Mouse (Mus musculus) heart, adult 2 months (tissue): ENCODE results near the gene Gins1. TPM values are rescaled to one million over a fixed set of nuclear protein-coding genes. Genes with fewer than 3 reads are reported as not detected.
"Not testable (repeated sequence)": the region's sequence is repeated elsewhere in the genome, so short reads cannot be mapped to it uniquely, and the experiment has no call there.

Experiments
- DNase-seq, 2 experiments: peaks; one replicate each; pipeline ENCODE4 v3.0.0; 2021
- H3K27ac ChIP-seq: fragments of 200-600 bp; 2 replicates; pipeline ENCODE4 v1.8.1; 2022
- H3K27me3 ChIP-seq: fragments of 200-500 bp; 2 replicates; pipeline ENCODE4 v1.6.1; 2012; ENCODE audit warnings: mild to moderate bottlenecking, low read length, inconsistent platforms, mixed read lengths; ENCODE audit not compliant: control insufficient read depth, insufficient read depth
- H3K36me3 ChIP-seq: fragments of 200-500 bp; 2 replicates; pipeline ENCODE4 v1.6.1; 2012; ENCODE audit warnings: low read length, inconsistent platforms; ENCODE audit not compliant: control insufficient read depth, insufficient read depth
- H3K4me1 ChIP-seq: fragments of 200-500 bp; 2 replicates; pipeline ENCODE4 v1.6.1; 2011; ENCODE audit warnings: low read length; ENCODE audit not compliant: control insufficient read depth, insufficient read depth
- H3K4me3 ChIP-seq: fragments of 200-600 bp; 2 replicates; pipeline ENCODE4 v1.8.1; 2022
- H3K79me2 ChIP-seq: fragments of 200-500 bp; replicated peaks from 2 replicates; pipeline ENCODE4 v1.6.1; 2012; ENCODE audit warnings: mild to moderate bottlenecking, inconsistent platforms, low read length, moderate library complexity, mixed read lengths; ENCODE audit not compliant: control insufficient read depth, insufficient read depth
- H3K9ac ChIP-seq: fragments of 200-500 bp; 2 replicates; pipeline ENCODE4 v1.6.1; 2012; ENCODE audit warnings: low read depth, mild to moderate bottlenecking, control low read depth, inconsistent platforms, low read length, mixed read lengths
- CTCF ChIP-seq: fragments of 200-600 bp; IDR thresholded peaks from 2 replicates; pipeline ENCODE4 v1.8.1; 2022; ENCODE audit warnings: antibody characterized with exemption, mild to moderate bottlenecking, moderate library complexity
- EP300 ChIP-seq: fragments of 200-500 bp; IDR thresholded peaks from 2 replicates; pipeline ENCODE4 v1.6.1; 2011; ENCODE audit warnings: low read depth, low read length, control low read depth; ENCODE audit not compliant: insufficient read depth
- POLR2A ChIP-seq: fragments of 200-500 bp; IDR thresholded peaks from 2 replicates; pipeline ENCODE4 v1.6.1; 2011; ENCODE audit warnings: mild to moderate bottlenecking, low read depth, low read length, control low read depth; ENCODE audit not compliant: insufficient read depth
- WGBS: fragments of 180-500 bp; shearing (Covaris S2); methylation state at CpG from one replicate; pipeline ENCODE4 v1.1.7; 2018; 5-methylcytosine and 5-hydroxymethylcytosine counted together
- intact Hi-C: fragments of 180-260 bp; cut with DNase I; formaldehyde crosslinking; loops from one replicate; pipeline ENCODE4 v1.15.1; 2025
- polyA plus RNA-seq: library from polyadenylated mRNA; depleted of rRNA; stranded (reverse); fragments of >200 nt; gene quantifications from 2 replicates; pipeline ENCODE4 v1.2.3, GENCODE M21; 2012
- total RNA-seq, 2 experiments: library from RNA; stranded (reverse); gene quantifications; 2 replicates each; pipeline ENCODE4 v1.2.3; 2021

The Gins1 gene
- total and polyA plus RNA-seq, 3 experiments, result 1.8 to 5.5 (median 3.3) TPM

GRCm38 (mm10) chr2:150929156-150929555 is 24.0 kb downstream of the Gins1 start:
- DNase-seq, result no peak
- H3K27me3 ChIP-seq, result no peaks in the 10 kb centered on the region
- intact Hi-C loops, result no loop called here
- no peaks in the 10 kb centered on the region for H3K4me1 ChIP-seq
- no peak overlapping the region for H3K4me3 ChIP-seq
- TF ChIP-seq POLR2A, result no peak
- TF ChIP-seq EP300, result no peak
- no peak for TF ChIP-seq CTCF
- H3K79me2 ChIP-seq, result no peaks in the 10 kb centered on the region
- H3K9ac ChIP-seq, result no peak overlapping the region
- 86% methylated on average over 6 of the region's 6 CpGs for WGBS
- H3K27ac ChIP-seq, result no peak overlapping the region
- H3K36me3 ChIP-seq, result no peaks in the 10 kb centered on the region

DNA sequence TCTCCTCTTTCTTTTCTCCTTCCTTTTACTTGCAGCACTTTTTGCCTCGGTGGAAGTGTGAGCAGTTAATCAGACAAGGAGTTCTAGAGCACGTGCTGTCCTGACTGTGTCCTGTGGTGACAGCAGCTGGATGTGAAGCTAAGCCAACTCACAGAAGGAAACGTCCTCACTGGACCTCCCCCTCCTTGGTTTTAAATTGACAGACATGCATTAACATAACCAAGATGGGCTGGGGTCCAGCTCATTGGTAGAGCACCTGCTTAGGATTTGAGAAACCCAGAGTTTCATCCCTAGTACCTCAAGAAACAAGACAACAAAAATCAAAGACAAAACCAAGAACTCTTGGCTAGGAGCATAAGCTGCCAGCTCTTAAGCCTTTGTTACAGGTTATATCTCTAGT is 25.6 kb downstream of the Gins1 start:
- Histone ChIP-seq H3K4me3 (no peak overlapping the region), H3K79me2 (no peaks in the 10 kb centered on the region), H3K9ac (no peak overlapping the region), H3K4me1 (no peaks in the 10 kb centered on the region), H3K27me3 (no peaks in the 10 kb centered on the region), H3K27ac (no peak overlapping the region), H3K36me3 (no peaks in the 10 kb centered on the region)
- intact Hi-C loops, result no loop called here
- no peak for DNase-seq
- no peak for TF ChIP-seq EP300
- no peak for TF ChIP-seq POLR2A
- TF ChIP-seq CTCF, result no peak
- 31% methylated on average over 3 of the region's 3 CpGs for WGBS

- no peak overlapping the region for H3K9ac ChIP-seq
- no peaks in the 10 kb centered on the region for H3K4me1 ChIP-seq
- H3K79me2 ChIP-seq, result no peaks in the 10 kb centered on the region
- TF ChIP-seq POLR2A, result no peak
- TF ChIP-seq CTCF, result no peak
- TF ChIP-seq EP300, result no peak
- intact Hi-C loops, result no loop called here
- H3K27ac ChIP-seq, result no peak overlapping the region
- H3K27me3 ChIP-seq, result no peaks in the 10 kb centered on the region
- no peak for DNase-seq
- 84% methylated on average over 19 of the region's 19 CpGs for whole genome bisulfite sequencing
- H3K4me3 ChIP-seq, result no peak overlapping the region
- H3K36me3 ChIP-seq, result no peaks in the 10 kb centered on the region
These were observed 28.3 kb downstream of the Gins1 start for GRCm38 (mm10) chr2:150933482-150933881.

DNA sequence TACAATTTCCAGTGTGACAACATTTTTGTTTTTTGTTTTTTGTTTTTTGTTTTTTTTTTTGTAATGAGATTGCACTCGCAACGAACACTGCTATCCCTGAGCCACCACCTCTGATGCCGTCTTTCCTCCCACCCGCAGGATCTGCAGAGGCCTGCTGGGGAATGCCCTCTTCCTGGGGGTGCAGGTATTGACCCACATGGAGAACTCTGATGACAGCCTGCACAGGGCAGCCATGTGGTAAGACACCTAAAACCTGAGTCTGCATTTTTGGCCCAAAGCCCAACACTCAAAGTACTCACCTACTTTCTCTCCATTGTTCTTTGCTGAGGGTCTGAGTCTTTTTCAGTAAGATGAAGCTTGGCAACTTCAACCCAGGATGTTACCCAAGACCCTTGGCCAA is 29.5 kb downstream of the Gins1 start:
- intact Hi-C loops, result no loop called here
- Histone ChIP-seq H3K27me3 (no peaks in the 10 kb centered on the region), H3K9ac (no peak overlapping the region), H3K36me3 (no peaks in the 10 kb centered on the region), H3K4me3 (no peak overlapping the region), H3K4me1 (no peaks in the 10 kb centered on the region), H3K27ac (no peak overlapping the region), H3K79me2 (no peaks in the 10 kb centered on the region)
- DNase-seq, result no peak
- TF ChIP-seq CTCF (no peak), POLR2A (no peak), EP300 (no peak)
- WGBS, result 91% methylated on average over 4 of the region's 4 CpGs

GRCm38 (mm10) chr2:150944017-150944416 is 38.8 kb downstream of the Gins1 start:
- no peak overlapping the region for H3K9ac ChIP-seq
- intact Hi-C loops, result no loop called here
- no peak for DNase-seq

GRCm38 (mm10) chr2:150947341-150947740 is 42.1 kb downstream of the Gins1 start:
- H3K4me3 ChIP-seq, H3K4me1 ChIP-seq, H3K36me3 ChIP-seq, H3K9ac ChIP-seq, H3K79me2 ChIP-seq, DNase-seq, H3K27ac ChIP-seq, intact Hi-C loops, H3K27me3 ChIP-seq: not testable (repeated sequence)
- WGBS, result 89% methylated on average over 5 of the region's 5 CpGs

More at GRCm38 (mm10) chr2:150944017-150944416, 38.8 kb downstream of the Gins1 start:
- no peaks in the 10 kb centered on the region for H3K36me3 ChIP-seq
- H3K27ac ChIP-seq, result no peak overlapping the region
- H3K4me3 ChIP-seq, result no peak overlapping the region
- no peaks in the 10 kb centered on the region for H3K4me1 ChIP-seq
- WGBS, result 84% methylated on average over 5 of the region's 5 CpGs
- no peaks in the 10 kb centered on the region for H3K27me3 ChIP-seq
- TF ChIP-seq CTCF (no peak), EP300 (no peak), POLR2A (no peak)
- no peaks in the 10 kb centered on the region for H3K79me2 ChIP-seq

- 85% methylated on average over 12 of the region's 12 CpGs for WGBS
- H3K79me2 ChIP-seq, DNase-seq, H3K9ac ChIP-seq, H3K4me3 ChIP-seq, H3K27ac ChIP-seq, H3K4me1 ChIP-seq, H3K36me3 ChIP-seq, H3K27me3 ChIP-seq, intact Hi-C loops: not testable (repeated sequence)
These were observed 42.8 kb downstream of the Gins1 start for GRCm38 (mm10) chr2:150947880-150948611.
